Mouse (Mus musculus): Measurements from ENCODE around the gene Kansl1.

GRCm38 (mm10) chr11:104459671-104460070 lies 9.0 kb downstream of the Kansl1 start:
- TF ChIP-seq CTCF (conservative IDR thresholded peaks at IDR 0.05 in 1 of 2, IDR thresholded peaks at IDR 0.05 in 1 of 2; ENCODE audit: low read depth in 2 of 2, low read length in 2 of 2) (no peak), GABPA (IDR thresholded peaks at IDR 0.05; ENCODE audit: insufficient replicate concordance, low read depth, low read length) (no peak), ZC3H11A (IDR thresholded peaks at IDR 0.05; ENCODE audit: low read depth, low read length) (no peak), BHLHE40 (IDR thresholded peaks at IDR 0.05; ENCODE audit: low read depth, low read length) (no peak), TBP (conservative IDR thresholded peaks at IDR 0.05; ENCODE audit: low read depth, low read length) (no peak), E2F4 (IDR thresholded peaks at IDR 0.05; ENCODE audit: insufficient replicate concordance, low read depth, low read length) (no peak), POLR2A (IDR thresholded peaks at IDR 0.05; ENCODE audit: low read depth, low read length) (no peak), CHD1 (IDR thresholded peaks at IDR 0.05; ENCODE audit: low read depth, low read length) (no peak), IRF4 (IDR thresholded peaks at IDR 0.05; ENCODE audit: low read depth, low read length) (no peak), POLR2AphosphoS2 (IDR thresholded peaks at IDR 0.05; ENCODE audit: low read depth, low read length) (no peak)

Measured in CH12.LX (cell line).